Mouse (Mus musculus): ENCODE measurements around the gene A930017K11Rik.

The A930017K11Rik gene

DNA sequence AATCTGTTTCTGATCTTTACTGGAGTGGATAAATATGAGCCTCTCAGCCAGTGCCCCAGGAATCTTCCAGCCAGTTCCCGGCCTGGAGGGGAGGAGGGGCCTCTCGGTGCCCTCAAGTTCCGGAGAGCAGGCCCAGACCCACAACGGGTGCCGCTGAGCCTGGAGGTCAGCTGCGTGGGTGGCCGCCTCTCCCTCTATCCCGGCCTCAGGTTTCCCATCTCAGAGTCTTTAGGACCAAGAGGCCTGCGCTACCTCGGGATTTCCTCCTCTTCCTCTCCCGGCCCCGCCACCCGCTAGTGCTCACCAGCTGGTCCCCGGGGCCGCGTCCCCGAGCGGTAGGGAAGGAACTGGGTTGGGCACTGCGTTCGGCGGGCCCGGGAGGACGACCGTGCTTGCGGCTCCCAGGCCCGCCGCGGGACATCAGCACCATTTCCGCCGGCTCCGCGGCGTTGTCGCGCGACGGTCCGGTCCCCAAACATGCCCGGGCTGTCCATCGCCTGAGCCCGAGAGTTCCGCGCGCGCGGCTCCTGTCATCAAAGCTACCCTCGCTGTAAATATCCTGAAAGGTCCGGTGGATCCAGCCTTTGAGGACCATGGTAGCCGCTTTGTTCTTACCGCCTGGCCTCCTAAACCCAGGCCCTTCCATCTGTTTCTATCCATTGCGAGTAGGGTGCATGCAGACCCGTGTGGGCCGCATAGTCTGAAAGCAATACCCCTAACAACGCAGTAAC, 10.7 kb downstream of the A930017K11Rik start:
- peak; percentile 87 for DNase-seq (ENCODE audit: extremely low read depth, insufficient read length, low spot score)

DNA sequence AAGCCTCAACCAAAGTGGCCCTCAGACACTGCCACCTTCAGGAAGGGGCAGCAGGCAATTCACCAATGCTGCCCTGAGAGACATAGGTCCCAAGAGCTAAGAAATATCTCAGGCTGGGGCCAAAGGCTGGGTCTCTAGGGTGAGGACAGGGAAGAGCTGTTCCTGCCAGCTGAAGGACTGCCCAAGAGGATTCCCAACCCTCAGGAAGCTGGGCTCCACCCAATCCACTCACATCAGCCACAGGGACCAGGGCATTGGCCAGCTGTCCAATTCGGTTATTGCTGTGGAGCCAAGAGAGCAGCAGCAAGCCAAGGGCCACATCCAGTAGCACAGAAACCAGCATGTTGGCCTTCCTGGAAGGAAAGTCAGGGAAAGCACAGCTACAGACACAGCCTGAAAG, 17.8 kb downstream of the A930017K11Rik start:
- no peak for DNase-seq (ENCODE audit: extremely low read depth, insufficient read length, low spot score)

DNA sequence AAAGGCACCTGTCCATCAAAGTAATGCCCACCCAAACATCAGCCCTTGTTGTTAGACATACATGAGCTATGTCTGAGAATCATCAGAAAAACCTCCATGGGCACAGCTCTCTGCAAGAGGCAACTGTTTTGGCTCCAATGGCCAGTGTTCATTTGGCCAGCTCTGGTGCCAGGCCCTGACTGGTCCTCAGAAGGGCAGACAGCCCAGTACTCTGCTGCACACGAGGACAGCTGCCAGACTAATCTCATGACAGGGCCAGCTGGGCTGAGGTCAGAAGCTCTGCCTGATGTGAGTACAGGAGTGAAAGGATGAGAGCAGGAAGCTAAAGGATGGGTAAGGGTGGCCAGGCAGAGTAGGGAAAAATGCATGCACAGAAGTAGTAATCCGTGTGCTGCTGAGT, 27.0 kb downstream of the A930017K11Rik start:
- no peak for DNase-seq (ENCODE audit: extremely low read depth, insufficient read length, low spot score)

DNA sequence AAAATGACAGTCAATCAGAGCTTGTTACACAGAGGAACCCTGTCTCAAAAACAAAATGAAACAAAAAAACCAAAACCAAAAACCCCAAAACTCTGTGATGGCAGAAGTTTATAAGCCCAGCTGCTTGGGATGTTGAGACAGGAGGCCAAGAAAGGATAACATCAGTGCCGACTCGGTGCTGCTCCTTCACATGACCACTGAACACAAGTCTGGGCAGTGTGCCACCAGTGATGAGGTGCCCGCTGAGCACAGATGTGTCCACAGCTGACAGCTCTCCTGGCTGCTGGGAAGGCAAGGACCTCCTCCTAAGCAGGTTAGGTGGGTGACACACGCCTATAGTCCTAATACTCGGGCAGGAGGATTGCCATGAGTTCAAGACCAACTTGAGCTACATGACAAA, 30.2 kb downstream of the A930017K11Rik start:
- DNase-seq (ENCODE audit: extremely low read depth, insufficient read length, low spot score): peak; percentile 38

DNA sequence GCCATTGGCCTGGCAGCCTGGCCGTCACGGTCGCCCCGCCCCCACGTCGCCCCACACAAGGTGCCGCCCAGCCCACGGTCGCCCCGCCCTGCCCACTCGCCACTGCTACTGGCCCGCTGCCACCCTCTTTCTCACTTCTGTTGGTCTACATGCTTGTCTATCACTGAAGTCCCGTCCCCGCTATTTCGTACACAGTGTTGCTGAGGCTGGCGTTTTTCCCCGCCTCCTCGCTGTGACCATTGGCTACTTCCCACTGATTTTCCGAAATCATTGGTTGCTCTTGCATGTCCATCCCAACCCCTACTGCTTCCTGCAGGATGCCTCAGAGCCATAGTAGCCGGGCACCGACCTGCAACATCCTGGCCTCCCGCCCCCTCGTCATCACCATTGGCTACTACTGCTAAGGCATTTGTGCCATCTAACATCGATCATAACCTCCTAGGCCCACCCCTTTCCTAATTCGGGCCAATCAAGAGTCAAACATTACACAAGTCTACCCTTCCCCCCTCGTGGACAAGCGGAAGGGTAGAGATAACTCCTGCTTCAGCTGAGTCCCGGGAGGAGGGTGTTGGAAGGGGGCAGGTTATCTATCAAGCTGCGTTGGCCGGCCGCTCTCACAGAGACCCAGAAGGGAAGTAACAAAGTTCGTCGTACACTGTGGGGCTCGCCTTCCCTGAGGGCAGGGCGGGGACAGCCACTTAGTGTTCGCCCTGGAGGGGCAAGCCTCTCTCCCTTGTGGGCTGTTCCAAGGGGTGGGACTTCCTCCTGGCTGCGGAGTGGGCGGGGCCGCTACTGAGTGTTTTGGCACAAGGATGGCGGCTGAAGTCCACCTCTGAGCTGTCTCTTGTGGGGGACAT, 32.4 kb downstream of the A930017K11Rik start:
- peak; percentile 99 for DNase-seq (ENCODE audit: extremely low read depth, insufficient read length, low spot score)

DNA sequence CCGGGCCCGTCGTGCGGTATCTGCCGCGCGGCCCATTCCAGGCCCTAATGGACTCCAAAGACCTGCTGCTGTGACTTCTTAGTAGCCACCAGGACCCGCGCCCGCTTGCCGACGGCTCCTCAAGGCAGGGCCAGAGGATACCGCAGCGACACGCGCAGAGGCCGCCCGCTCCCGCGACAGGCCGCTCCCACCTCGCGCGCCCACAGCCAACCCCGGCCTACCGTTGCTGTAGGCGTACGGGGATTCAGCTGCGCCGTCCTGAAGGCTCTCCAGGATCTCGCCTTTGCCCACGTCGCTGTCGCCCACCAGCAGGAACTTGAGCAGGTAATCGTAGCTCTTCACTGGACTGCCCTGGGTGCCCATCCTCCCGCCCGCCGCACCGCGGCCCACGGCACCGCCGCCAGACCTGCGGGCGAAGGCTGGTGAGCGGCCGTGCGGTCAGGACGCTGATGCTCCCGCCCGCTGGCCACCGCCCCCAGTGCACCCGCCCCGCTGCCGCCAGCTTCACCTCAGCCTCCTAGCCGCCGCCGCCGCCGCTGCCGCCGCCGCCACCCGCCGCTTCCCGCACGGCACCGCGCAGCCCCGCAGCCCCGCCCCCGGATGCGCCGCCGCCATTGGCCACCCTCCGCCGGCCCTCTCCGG, 33.1 kb downstream of the A930017K11Rik start, which contains the start of gene Rab40c:
Gene Rab40c, minus strand, starts transcription at position 584 of the 642 bp plus-strand sequence.
- peak; percentile 72 for DNase-seq (ENCODE audit: extremely low read depth, insufficient read length, low spot score)

DNA sequence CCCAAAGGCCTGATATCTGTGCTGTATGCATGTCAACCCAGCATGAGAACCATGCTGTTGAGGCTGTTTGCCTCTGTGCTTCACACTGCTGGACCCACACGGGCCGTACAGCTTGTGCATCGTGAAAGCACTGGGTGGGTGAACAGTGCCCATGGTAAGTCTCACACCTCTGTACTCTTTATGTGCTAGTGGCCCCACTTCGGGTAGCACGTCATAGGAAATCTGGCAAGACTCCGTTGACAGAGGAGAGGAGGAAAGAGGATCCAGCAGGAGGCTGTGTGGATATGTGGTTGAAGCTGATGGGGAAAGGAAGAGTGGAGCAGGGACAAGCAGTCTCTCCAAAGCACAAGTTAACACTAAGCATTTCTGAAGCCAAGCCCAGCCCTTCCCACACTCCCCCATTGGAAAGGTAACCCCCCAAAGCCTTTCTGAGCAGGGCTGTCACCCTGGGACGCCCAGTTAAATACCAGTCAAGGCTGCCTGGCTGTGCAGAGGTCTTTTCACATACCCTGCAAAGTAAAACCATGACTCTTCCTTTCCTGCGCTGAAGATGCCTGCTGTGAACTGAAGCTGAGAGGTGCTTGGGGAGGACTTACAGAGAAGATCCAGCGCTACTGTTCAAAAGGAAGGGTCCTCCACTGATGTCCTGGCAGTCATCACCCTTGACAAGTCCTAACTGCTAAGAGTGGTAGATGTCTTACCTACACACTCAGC, 34.2 kb downstream of the A930017K11Rik start:
- DNase-seq (ENCODE audit: extremely low read depth, insufficient read length, low spot score): no peak

DNA sequence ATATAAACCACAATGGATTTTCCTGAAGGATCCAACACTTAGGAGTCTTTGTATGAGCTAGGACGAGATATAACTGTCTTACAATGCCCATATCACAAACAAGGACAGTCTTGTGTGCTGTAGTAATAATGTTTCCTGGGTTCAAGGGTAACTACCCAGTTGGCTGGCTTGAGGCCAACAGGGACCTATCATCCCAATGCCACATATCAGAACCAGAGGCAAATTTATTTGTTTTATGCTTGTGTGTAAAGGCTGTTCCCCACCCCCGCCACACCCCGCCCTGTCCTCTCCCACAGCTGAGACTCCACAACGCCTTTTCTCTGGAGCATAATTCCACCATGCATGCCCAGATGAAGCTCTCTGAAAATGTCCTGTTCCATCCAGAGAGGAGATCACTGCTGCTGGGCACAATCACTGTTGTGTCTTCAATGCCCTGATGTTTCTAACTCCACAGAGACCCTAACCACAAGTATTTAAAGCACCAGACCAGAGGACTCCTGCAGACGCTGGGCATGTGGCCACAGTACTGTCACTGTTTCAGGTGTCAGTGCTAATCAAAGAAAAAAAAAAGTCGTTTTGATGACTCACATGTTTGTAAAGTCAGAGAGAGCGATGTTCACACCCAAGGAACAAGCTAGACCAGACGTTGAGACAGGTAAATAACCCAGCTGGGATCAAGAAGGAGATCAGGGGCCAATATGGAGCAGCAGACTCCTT, 35.3 kb downstream of the A930017K11Rik start:
- DNase-seq (ENCODE audit: extremely low read depth, insufficient read length, low spot score): no peak

DNA sequence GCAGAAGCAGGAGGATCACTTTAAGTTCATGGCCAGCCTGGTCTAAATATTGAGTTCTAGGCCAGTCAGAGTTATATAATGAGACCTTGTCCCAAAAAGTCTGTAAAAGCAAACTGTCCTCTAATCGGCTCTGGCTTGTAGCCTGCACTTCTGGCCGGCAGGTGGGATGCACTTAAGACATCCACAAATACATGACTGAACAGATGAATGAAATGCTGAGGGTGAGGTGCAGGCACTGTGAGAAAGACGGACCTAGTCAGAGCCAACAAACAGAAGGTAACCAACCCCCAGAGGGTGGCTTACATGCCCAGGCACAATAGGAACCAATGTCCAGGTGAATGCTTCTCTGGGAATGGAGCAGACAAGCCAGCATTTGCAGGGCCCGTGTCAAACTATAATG, 38.1 kb downstream of the A930017K11Rik start:
- DNase-seq (ENCODE audit: extremely low read depth, insufficient read length, low spot score): no peak

DNA sequence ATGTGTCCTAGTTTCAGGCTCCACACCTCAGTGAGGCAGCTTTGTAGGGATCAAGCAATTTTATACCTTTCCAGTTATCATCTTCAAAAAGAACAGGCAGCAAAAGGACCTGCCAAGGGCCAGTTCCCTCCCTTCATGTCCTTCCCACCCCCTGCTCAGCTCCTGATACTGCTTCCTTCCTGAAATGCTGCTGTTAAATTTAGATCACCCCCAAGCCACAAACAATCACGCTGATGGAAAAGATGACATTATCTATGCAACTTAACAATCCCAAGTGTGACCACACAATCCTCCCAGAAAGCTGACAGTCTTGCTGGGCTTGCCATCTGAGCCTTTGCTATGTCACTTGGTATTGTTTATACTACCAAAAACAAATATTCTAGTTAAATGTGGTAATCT, 38.5 kb downstream of the A930017K11Rik start:
- no peak for DNase-seq (ENCODE audit: extremely low read depth, insufficient read length, low spot score)

DNA sequence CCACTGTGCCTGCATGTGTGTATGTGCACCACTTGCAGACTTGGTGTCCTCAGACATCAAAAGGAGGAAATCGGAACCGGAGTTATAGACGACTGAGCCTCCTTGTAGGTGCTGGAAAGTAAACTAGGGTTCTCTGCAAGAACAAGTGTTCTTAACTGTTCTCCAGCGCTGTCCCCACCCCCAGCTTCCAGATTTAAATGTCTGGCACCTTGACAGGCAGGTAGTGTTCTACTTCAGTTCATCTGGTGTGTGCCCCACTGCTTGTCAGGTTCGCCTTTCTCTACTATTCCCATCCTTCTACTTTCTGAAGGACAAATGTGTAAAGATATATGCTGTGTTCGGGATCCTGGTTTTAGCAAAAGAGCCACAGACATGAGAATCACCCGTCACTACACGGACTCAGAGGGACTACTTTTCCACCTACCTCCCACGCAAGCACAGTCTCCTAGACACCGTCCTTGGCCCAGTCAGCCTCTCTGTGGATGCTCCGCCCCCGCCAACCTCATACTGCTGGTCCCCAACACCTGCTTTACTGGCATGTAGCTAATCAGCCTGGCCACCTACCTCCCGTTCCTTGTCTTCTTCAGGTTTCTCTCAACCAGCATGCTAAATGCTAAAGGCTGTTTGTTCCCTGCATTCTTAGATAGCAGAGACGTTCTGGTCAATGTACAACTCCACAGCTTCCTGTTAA, 39.0 kb downstream of the A930017K11Rik start:
- no peak for DNase-seq (ENCODE audit: extremely low read depth, insufficient read length, low spot score)

DNA sequence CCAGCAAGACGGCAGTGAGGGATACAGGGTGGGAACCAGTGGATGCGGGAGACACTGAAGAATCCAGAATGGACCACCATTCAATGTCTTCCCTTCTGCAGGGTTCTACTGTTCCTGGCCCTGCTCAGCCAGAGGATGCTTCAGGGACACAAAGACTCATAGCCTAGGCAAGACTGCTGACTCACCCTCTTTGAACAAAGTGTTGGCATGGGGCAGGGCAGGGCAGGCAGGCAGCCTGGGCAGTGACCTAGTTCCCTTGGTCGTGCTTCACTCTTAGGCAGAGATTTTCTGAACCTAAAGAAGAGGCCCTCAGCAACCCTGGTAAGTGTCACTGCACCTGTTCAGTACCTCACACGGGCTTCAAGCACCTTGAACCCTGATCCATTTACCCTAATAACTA, 40.5 kb downstream of the A930017K11Rik start:
- peak; percentile 45 for DNase-seq (ENCODE audit: extremely low read depth, insufficient read length, low spot score)

DNA sequence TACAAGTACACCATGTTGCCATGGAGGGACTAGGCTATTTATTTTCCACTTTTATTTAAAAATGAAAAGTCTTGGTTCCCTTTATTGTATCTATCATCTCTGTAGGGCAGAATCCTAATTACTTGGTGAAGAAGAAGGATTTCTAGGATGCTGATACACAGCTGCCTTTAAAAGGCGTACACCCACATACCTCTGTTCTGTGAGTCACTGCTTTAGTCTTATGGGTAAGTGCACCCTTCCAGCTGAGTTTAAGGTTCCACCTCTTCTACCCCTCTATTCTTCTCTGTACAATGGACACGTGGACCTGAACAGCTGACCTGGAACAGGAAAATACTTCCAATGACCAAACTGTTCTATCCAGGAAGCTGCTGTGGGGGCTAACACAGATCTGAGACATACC, 44.7 kb downstream of the A930017K11Rik start:
- DNase-seq (ENCODE audit: extremely low read depth, insufficient read length, low spot score): no peak

DNA sequence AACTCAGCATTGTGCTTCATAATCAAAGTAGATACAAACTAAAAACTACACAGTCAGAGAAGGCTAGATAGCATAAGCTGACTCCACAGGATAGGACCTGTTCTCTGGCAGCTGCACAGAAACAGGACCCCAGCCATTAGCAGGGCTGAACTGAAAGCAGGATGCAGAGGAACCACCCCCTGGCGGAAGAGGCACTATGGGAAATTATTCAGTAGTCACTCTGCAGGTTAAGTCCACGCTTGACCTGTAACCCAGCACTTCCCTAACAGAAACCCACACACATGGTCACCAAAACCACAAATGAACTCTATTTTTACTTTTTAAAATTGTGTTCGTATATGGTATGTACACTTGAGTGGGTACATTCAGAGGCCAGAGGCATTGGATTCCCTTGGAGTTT, 49.3 kb downstream of the A930017K11Rik start:
- no peak for DNase-seq (ENCODE audit: extremely low read depth, insufficient read length, low spot score)

DNA sequence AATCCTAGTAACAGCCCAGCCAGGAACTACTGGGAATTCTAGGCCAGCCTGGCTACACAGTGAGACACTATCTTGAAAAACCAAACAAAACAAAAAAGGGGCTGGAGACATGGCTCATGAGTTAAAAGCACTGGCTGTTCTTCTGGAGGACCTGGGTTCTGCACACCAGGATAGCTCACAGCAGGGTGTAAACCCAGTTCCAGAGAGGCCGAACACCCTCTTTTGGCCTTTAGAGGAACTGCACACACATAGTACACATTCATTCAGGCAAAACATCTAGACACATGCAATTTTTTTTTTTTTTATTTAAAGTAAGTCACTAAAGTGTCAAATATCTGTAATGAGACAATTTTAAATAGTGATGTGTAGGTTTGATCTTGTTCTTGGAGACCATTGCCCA, 52.2 kb downstream of the A930017K11Rik start:
- no peak for DNase-seq (ENCODE audit: extremely low read depth, insufficient read length, low spot score)

All from 3134 (cell line).